Mouse (Mus musculus): ENCODE measurements at regions not wholly inside any gene's neighbourhood (a gene's known extent, or its start where the extent isn't known, plus 50 kb on each side); places are given as distances from the start of the nearest gene placed in this dataset.

- TF ChIP-seq GATA1 (IDR thresholded peaks at IDR 0.05; ENCODE audit: borderline replicate concordance, low read length) (no peak), FLI1 (IDR thresholded peaks at IDR 0.05; ENCODE audit: low read length) (no peak)
These were observed 102.1 kb downstream of the Evx1 start for GRCm38 (mm10) chr6:52415341-52415946.

All from megakaryocyte, embryonic 14.5 days (primary cell).